Mouse (Mus musculus) midbrain, embryonic 14.5 days (tissue): ENCODE data around the gene 1700017B05Rik. TPM values are rescaled to one million over a fixed set of nuclear protein-coding genes. Genes with fewer than 3 reads are reported as not detected.
A peak's percentile ranks its signal among the peaks of the same experiment; 100 is the strongest.

Experiments used
- ATAC-seq: fragments of 200-750 bp; cut with Nextera tagmentation; 2 replicates; pipeline ENCODE4 v1.8.0; 2017; ENCODE audit warnings: moderate number of reproducible peaks, moderate library complexity; ENCODE audit not compliant: low FRiP score, low TSS enrichment
- DNase-seq: peaks from one replicate; pipeline ENCODE4 v3.0.0-alpha.2; 2015
- H3K27ac ChIP-seq: fragments of 300-500 bp; sonication (generic); replicated peaks from 2 replicates; pipeline ENCODE4 v1.5.1; 2014; ENCODE audit warnings: mild to moderate bottlenecking, low read depth, low read length, moderate library complexity
- H3K27me3 ChIP-seq: fragments of 300-500 bp; sonication (generic); 2 replicates; pipeline ENCODE4 v1.6.1; 2014; ENCODE audit warnings: low read length, control low read depth, mixed read lengths; ENCODE audit not compliant: control insufficient read depth, insufficient read depth
- H3K36me3 ChIP-seq: fragments of 300-500 bp; sonication (generic); 2 replicates; pipeline ENCODE4 v1.6.1; 2014; ENCODE audit warnings: low read length, control low read depth; ENCODE audit not compliant: control insufficient read depth, insufficient read depth
- H3K4me1 ChIP-seq: fragments of 300-500 bp; sonication (generic); 2 replicates; pipeline ENCODE4 v1.6.1; 2014; ENCODE audit warnings: mild to moderate bottlenecking, antibody characterized with exemption, low read length, control low read depth; ENCODE audit not compliant: control insufficient read depth, insufficient read depth
- H3K4me2 ChIP-seq: fragments of 300-500 bp; sonication (generic); 2 replicates; pipeline ENCODE4 v1.6.1; 2014; ENCODE audit warnings: mild to moderate bottlenecking, low read length, moderate library complexity
- H3K4me3 ChIP-seq: fragments of 300-500 bp; sonication (generic); replicated peaks from 2 replicates; pipeline ENCODE4 v1.5.1; 2014; ENCODE audit warnings: low read depth, low read length
- H3K9ac ChIP-seq: fragments of 300-500 bp; sonication (generic); replicated peaks from 2 replicates; pipeline ENCODE4 v1.6.1; 2014; ENCODE audit warnings: mild to moderate bottlenecking, low read length, moderate library complexity
- H3K9me3 ChIP-seq: fragments of 300-500 bp; sonication (generic); 2 replicates; pipeline ENCODE4 v1.6.1; 2016; ENCODE audit warnings: low read length, control low read depth, mixed read lengths; ENCODE audit not compliant: control insufficient read depth
- WGBS: fragments of 180-500 bp; shearing (Covaris S2); extraction: QIAGEN DNeasy Blood & Tissue Kit; methylation state at CpG from one replicate; pipeline ENCODE4 v1.1.7; 2014; 5-methylcytosine and 5-hydroxymethylcytosine counted together
- polyA plus RNA-seq: library from polyadenylated mRNA; unstranded; fragments of >200 nt; fragmentation: Nextera tagmentation; extraction: Ambion mirVana; gene quantifications from 2 replicates; pipeline ENCODE4 v1.2.1, GENCODE M21; 2014

Gene 1700017B05Rik
- polyA plus RNA-seq, 1 experiment from 2014 or later: 4.4 TPM

DNA sequence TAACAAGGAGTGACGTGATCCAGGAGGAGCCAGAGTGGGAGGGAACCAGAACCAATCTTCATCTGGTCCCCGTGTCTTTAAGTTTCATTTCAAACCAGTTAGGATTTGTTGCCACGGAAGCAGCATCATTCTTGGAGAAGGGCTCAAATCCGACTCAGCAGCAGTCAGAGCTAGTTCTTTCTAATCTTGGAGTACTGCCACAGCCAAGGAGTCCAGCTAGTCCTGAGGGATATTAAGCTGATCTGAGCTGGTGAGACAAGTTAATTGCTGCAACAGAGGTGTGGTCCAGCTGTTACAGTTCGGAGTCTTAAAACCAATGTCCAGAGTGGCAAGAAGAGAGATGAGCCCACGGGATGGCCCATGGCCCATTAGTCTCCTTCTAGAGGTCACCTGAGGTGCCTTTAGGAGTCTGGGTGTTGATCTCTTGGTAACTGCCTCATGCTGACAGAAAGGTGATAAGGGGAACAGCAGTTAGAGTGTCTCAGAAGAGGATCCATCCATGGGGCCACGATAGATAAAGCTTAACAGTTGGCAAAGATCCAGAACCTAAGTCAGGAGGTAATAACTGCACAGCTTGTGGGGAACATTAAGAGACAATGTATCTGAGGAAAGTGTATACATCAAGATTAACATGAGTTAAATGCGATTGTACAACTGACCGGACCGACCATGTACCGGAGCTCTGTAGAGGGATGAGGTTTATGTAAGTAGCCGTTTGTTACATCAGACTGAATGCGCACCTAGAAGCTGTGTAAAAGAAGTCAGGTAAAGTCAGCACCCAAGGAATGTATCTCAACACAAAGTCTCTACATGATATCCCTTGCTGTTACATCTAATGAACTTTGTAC lies 36.4 kb downstream of the 1700017B05Rik start:
- Histone ChIP-seq H3K4me1 (no peaks in the 10 kb centered on the region), H3K4me3 (no peak overlapping the region), H3K9me3 (no peaks in the 10 kb centered on the region), H3K27me3 (no peaks in the 10 kb centered on the region), H3K9ac (no peak overlapping the region), H3K36me3 (no peaks in the 10 kb centered on the region), H3K27ac (no peak overlapping the region), H3K4me2 (no peak overlapping the region)
- DNase-seq (no peak), ATAC-seq (no peak)
- 82% methylated on average over 13 of the region's 13 CpGs for WGBS

DNA sequence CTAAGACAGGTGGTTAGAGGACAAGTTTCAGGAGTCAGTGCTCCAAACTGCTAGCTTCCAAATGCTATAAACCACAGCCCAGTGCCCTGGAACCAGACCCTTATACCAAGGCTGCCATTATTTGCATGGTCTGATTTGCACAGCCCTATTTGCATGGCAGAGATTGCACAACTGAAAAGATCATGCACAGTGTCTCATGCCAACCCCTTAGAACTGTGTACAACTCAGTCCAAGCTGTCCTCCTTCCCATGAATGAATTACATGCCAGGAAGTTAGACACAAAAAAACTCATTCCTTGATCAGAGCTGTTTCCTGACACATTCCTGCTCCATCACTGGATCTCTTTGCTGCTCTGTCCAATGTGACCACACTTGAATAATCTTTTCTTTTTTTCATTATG lies 39.1 kb downstream of the 1700017B05Rik start:
- ATAC-seq (no peak), DNase-seq (no peak)
- Histone ChIP-seq H3K27me3 (no peaks in the 10 kb centered on the region), H3K4me1 (no peaks in the 10 kb centered on the region), H3K4me3 (no peak overlapping the region), H3K9me3 (no peaks in the 10 kb centered on the region), H3K9ac (no peak overlapping the region), H3K27ac (no peak overlapping the region), H3K4me2 (no peak overlapping the region), H3K36me3 (no peaks in the 10 kb centered on the region)

DNA sequence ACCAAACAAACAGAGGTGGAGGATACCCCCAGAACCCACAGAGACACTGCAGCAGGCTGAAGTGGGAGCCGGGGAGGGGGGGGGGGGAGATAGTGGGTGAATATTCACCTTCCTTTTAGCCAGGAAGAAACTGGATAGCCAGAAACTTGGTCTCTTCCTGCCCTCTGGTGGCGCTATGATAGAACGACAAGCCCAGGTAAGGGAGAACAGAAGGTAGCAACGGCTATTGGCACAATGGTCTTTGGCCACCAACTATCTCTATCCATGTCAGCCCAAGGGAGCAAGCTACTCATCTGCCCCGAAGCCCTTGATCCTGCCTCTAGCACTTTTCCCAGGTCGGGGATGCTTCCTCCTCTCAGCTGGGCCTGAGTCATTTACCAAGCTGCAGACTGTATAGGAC lies 42.1 kb downstream of the 1700017B05Rik start:
- Histone ChIP-seq H3K27ac (no peak overlapping the region), H3K4me2 (no peak overlapping the region), H3K9ac (no peak overlapping the region), H3K4me1 (no peaks in the 10 kb centered on the region), H3K4me3 (no peak overlapping the region), H3K27me3 (no peaks in the 10 kb centered on the region), H3K36me3 (no peaks in the 10 kb centered on the region), H3K9me3 (no peaks in the 10 kb centered on the region)
- 20% methylated on average over 6 of the region's 6 CpGs for WGBS
- DNase-seq: peak; percentile 82
- ATAC-seq: no peak

DNA sequence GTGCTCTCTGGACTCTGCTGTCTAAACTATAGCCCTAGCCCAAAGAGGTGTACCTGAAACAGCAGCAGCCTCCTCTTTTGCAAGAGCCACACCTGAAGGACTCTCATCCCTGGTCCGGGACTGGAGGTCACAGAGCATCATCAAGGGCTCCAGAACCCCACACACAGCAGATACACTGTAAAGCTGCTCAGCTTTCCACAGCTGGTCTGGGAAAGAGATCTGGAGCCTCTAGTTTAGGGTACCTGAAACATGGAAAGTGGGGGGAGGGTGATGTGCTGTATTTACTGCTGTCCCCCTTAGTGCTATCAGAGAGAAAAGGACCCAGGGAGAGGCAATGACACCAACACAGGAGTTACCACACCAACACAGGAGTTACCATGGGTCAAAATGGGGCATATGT lies 42.9 kb downstream of the 1700017B05Rik start:
- ATAC-seq (no peak), DNase-seq (no peak)
- Histone ChIP-seq H3K4me2 (no peak overlapping the region), H3K9ac (no peak overlapping the region), H3K4me3 (no peak overlapping the region), H3K27ac (no peak overlapping the region), H3K27me3 (no peaks in the 10 kb centered on the region), H3K36me3 (no peaks in the 10 kb centered on the region), H3K4me1 (no peaks in the 10 kb centered on the region), H3K9me3 (no peaks in the 10 kb centered on the region)
- 87% methylated on average over 1 of the region's 1 CpGs for WGBS

DNA sequence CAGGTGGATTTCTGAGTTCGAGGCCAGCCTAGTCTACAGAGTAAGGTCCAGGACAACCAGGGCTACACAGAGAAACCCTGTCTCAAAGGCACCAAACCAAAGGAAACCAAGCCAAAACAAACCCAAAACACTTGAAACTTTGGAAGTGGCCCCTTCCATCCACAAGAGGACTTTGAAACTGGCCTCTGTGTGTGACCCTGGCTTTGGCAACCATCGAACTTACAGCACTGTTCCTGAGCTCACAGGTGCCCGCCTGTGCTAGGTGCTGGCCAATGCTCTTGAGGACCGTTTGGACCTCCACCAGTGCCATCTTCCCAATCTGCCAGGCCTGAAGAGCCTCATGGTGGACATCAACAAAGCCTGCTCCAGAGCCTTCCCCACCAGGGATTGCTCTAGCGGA lies 43.6 kb downstream of the 1700017B05Rik start:
- no peaks in the 10 kb centered on the region for H3K9me3 ChIP-seq
- H3K27ac ChIP-seq: no peak overlapping the region
- DNase-seq: no peak
- no peaks in the 10 kb centered on the region for H3K4me1 ChIP-seq
- H3K27me3 ChIP-seq: no peaks in the 10 kb centered on the region
- H3K4me3 ChIP-seq: no peak overlapping the region
- no peaks in the 10 kb centered on the region for H3K36me3 ChIP-seq
- no peak overlapping the region for H3K9ac ChIP-seq
- ATAC-seq: no peak
- WGBS: 87% methylated on average over 5 of the region's 5 CpGs
- H3K4me2 ChIP-seq: no peak overlapping the region

GRCm38 (mm10) chr9:57217220-57217619 lies 45.2 kb downstream of the 1700017B05Rik start:
- Histone ChIP-seq H3K9me3 (no peaks in the 10 kb centered on the region), H3K27ac (no peak overlapping the region), H3K9ac (no peak overlapping the region), H3K4me2 (no peak overlapping the region), H3K4me3 (no peak overlapping the region), H3K4me1 (no peaks in the 10 kb centered on the region), H3K36me3 (no peaks in the 10 kb centered on the region), H3K27me3 (no peaks in the 10 kb centered on the region)
- 80% methylated on average over 6 of the region's 6 CpGs for WGBS
- no peak for ATAC-seq
- no peak for DNase-seq

DNA sequence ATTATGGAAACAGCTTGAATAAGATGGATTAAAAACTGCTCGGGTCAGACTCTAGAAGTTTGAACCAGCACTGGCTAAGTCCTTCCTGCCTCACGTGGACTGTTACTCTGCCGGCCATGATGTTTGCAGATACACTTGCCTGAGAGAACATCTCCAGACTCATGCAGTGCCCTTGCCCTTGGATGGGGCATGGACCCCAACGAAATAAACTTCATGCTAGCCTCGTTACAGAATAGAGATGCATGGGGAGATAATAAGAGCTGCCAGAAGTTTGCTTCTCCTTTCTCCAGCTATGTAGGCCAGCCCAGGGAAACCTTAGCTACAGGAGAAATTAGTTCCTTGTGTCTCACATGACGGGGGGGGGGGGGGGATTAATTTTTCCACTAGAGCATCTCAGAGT lies 47.9 kb downstream of the 1700017B05Rik start:
- H3K36me3 ChIP-seq: no peaks in the 10 kb centered on the region
- H3K4me3 ChIP-seq: no peak overlapping the region
- no peaks in the 10 kb centered on the region for H3K9me3 ChIP-seq
- no peak overlapping the region for H3K9ac ChIP-seq
- no peaks in the 10 kb centered on the region for H3K27me3 ChIP-seq
- DNase-seq: no peak
- H3K27ac ChIP-seq: no peak overlapping the region
- ATAC-seq: no peak
- no peak overlapping the region for H3K4me2 ChIP-seq
- 75% methylated on average over 6 of the region's 6 CpGs for WGBS
- H3K4me1 ChIP-seq: no peaks in the 10 kb centered on the region

- Histone ChIP-seq H3K9me3 (no peaks in the 10 kb centered on the region), H3K4me2 (no peak overlapping the region), H3K27me3 (no peaks in the 10 kb centered on the region), H3K27ac (no peak overlapping the region), H3K4me3 (no peak overlapping the region), H3K36me3 (no peaks in the 10 kb centered on the region), H3K9ac (no peak overlapping the region), H3K4me1 (no peaks in the 10 kb centered on the region)
- ATAC-seq (no peak), DNase-seq (no peak)
- 74% methylated on average over 9 of the region's 9 CpGs for WGBS
Measured at GRCm38 (mm10) chr9:57212448-57213222, 49.8 kb downstream of the 1700017B05Rik start.

DNA sequence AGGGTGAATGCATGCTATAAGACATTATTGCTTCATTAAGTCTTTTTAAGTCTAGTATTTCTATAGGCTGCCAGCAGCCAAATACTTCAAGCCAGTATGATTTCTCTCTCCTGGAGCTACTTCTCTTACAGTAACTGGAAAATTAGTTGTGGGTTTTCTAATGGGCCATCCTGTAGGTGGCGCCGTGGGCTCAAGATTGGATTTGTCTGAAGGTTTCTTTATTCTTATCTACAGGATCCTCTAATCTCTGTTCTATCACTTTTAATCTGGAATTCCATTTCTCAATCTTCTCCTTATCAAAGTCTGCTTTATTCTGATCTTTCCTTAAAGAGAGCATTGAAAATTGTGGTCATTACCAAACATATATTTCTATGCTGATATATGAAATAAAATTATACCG lies 53.1 kb downstream of the 1700017B05Rik start:
- Histone ChIP-seq H3K27ac (no peak overlapping the region), H3K9me3 (no peaks in the 10 kb centered on the region), H3K4me2 (no peak overlapping the region), H3K36me3 (no peaks in the 10 kb centered on the region), H3K9ac (no peak overlapping the region), H3K4me3 (no peak overlapping the region), H3K27me3 (no peaks in the 10 kb centered on the region), H3K4me1 (no peaks in the 10 kb centered on the region)
- WGBS: 32% methylated on average over 3 of the region's 3 CpGs
- ATAC-seq: no peak
- peak; percentile 80 for DNase-seq
